Mouse (Mus musculus) lung, embryonic 16.5 days (tissue): ENCODE measurements around the gene Coasy. TPM values are rescaled to one million over a fixed set of nuclear protein-coding genes. Genes with fewer than 3 reads are reported as not detected.
"Not testable (repeated sequence)": the region's sequence is repeated elsewhere in the genome, so short reads cannot be mapped to it uniquely, and the experiment has no call there.

ENCODE experiments used
- ATAC-seq: fragments of 200-750 bp; cut with Nextera tagmentation; 2 replicates; pipeline ENCODE4 v1.8.0; 2017; ENCODE audit warnings: low read depth, mild to moderate bottlenecking, moderate library complexity
- H3K27ac ChIP-seq: fragments of 300-500 bp; sonication (generic); 2 replicates; pipeline ENCODE4 v1.5.1; 2014; ENCODE audit warnings: mild to moderate bottlenecking, control low read depth, low read length
- H3K27me3 ChIP-seq: fragments of 300-500 bp; sonication (generic); 2 replicates; pipeline ENCODE4 v1.6.1; 2014; ENCODE audit warnings: low read depth, low read length, mixed read lengths; ENCODE audit not compliant: control insufficient read depth, insufficient read depth
- H3K36me3 ChIP-seq: fragments of 300-500 bp; sonication (generic); 2 replicates; pipeline ENCODE4 v1.6.1; 2014; ENCODE audit warnings: low read length; ENCODE audit not compliant: control insufficient read depth, insufficient read depth
- H3K4me1 ChIP-seq: fragments of 300-500 bp; sonication (generic); replicated peaks from 2 replicates; pipeline ENCODE4 v1.6.1; 2014; ENCODE audit warnings: low read length, mixed read lengths; ENCODE audit not compliant: control insufficient read depth, insufficient read depth
- H3K4me2 ChIP-seq: fragments of 300-500 bp; sonication (generic); 2 replicates; pipeline ENCODE4 v1.6.1; 2014; ENCODE audit warnings: low read depth, low read length, control low read depth
- H3K4me3 ChIP-seq: fragments of 300-500 bp; sonication (generic); 2 replicates; pipeline ENCODE4 v1.5.1; 2014; ENCODE audit warnings: mild to moderate bottlenecking, low read length, control low read depth
- H3K9ac ChIP-seq: fragments of 300-500 bp; sonication (generic); 2 replicates; pipeline ENCODE4 v1.6.1; 2014; ENCODE audit warnings: low read length, control low read depth
- H3K9me3 ChIP-seq: fragments of 300-500 bp; sonication (generic); 2 replicates; pipeline ENCODE4 v1.6.1; 2016; ENCODE audit warnings: low read length; ENCODE audit not compliant: control insufficient read depth
- WGBS: fragments of 180-500 bp; shearing (Covaris S2); extraction: QIAGEN DNeasy Blood & Tissue Kit; methylation state at CpG from one replicate; pipeline ENCODE4 v1.1.7; 2014; 5-methylcytosine and 5-hydroxymethylcytosine counted together
- polyA plus RNA-seq: library from polyadenylated mRNA; unstranded; fragments of >200 nt; fragmentation: Nextera tagmentation; extraction: Ambion mirVana; gene quantifications from 2 replicates; pipeline ENCODE4 v1.2.1, GENCODE M21; 2015

The Coasy gene
- polyA plus RNA-seq, 1 experiment from 2014 or later = 39.7 TPM

DNA sequence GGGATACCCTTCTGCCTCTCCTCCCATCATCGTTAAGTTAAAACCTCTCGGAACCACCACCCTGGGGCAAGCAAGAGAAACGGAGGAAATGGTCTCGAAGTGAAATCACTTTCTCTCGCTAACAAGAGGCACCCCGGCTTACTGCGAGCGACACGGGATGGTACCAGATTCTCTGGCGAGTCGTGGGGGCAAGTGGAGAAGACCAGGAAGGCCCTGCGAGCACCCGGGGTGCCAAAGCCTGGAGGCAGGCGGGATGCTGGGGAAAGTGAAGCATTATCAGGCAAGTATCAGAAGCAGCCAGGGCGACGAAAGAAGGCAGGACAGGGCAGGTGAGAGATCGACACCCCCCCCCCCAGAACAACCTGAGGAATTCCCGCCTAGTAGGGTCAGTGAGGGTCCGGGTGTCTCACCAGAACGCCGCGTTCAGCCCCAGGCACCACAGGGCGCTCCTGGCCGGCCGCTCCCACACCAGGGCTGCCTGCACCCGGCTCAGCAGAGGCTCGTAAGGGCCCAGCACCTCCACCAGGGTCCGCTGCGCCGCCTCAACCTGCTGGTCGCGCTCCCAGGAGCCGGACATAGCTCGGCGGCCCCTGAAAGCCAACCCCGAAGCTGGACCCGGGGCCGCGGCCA lies 36.9 kb downstream of the Coasy start:
- Histone ChIP-seq H3K4me2 (peak overlapping the region; percentile 73), H3K9me3 (no peaks in the 10 kb centered on the region), H3K36me3 (peaks cover 13% of the 10 kb centered on the region), H3K27ac (peak overlapping the region; percentile 87), H3K4me3 (peak overlapping the region; percentile 90), H3K9ac (peak overlapping the region; percentile 91), H3K27me3 (no peaks in the 10 kb centered on the region), H3K4me1 (peaks cover 19% of the 10 kb centered on the region)
- WGBS = under 1% methylated on average over 39 of the region's 39 CpGs
- ATAC-seq = peak; percentile 79

DNA sequence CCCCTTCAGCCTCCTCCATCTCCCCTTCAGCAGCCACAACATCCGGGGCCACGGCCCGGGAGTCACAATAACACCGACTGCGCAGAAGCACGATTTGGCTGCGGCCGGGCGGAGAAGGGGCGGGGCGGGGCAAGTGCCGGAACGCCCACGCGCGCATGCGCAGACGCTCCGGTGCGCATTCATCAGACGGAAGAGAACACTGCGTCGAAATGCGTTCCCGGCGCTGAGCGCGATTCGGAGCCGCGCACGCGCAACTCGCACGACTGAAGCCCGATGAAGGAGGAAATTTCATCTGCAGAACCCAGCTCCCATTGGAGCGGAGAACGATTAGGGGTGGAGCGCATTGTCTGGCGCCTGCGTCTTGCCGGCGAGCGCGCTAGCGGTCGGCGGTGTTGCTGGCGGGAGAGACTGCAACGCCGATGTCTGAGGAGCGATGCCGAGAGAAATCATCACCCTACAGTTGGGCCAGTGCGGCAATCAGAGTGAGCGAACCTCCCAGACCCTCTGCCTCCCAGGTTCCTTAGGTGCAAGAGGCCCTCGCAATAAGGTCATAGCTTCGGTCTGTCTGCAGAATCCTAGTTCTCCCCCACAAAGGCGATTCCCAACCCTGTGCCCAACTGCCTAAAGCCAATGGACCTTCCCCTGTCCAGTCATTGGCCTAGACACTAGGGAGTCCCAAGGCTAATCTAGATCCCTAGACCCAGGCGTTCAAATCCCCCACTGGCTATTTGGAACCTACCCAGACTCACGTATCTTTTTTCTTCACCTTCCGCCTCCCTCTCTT lies 37.6 kb downstream of the Coasy start, which contains the start of the genes Retreg3 and Tubg1:
TSS of gene Retreg3 (minus strand) at position 133 of the 784 bp plus-strand sequence.
TSS of gene Tubg1 (plus strand) at position 178 of the 784 bp plus-strand sequence.
- H3K4me2 ChIP-seq = peak within 1 kb of the TSS; percentile 96
- no peaks in the 10 kb centered on the region for H3K9me3 ChIP-seq
- 0% methylated on average over 61 of the region's 61 CpGs for WGBS
- H3K4me3 ChIP-seq = peak within 1 kb of the TSS; percentile 90
- ATAC-seq = peak; percentile 97
- peaks cover 19% of the 10 kb centered on the region for H3K4me1 ChIP-seq
- H3K27ac ChIP-seq = peak within 1 kb of the TSS; percentile 87
- H3K9ac ChIP-seq = peak within 1 kb of the TSS; percentile 91
- peaks cover 13% of the 10 kb centered on the region for H3K36me3 ChIP-seq
- no peaks in the 10 kb centered on the region for H3K27me3 ChIP-seq

DNA sequence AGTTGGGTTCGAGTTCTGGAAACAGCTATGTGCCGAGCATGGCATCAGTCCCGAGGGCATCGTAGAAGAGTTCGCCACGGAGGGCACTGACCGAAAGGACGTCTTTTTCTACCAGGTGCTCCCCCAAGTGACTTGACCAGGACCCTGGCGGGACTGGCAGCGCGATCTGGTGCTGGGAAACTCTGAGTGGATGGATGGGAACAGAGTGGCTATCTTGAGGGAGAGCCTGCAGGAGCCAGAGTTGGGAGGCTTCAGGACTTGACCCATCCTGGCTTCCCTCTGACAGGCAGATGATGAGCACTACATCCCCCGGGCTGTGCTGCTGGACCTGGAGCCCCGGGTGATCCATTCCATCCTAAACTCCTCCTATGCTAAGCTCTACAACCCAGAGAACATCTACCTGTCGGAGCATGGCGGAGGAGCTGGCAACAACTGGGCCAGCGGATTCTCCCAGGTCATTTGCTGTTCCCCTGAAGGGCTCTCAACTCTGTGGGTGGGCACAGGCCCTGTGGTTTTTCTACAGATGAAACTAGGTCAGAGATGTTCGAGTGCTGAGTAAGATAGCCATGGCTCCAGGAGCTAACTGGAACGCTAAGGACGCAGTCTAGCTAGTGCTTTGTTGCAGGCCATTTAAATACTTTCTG lies 38.3 kb downstream of the Coasy start:
- H3K27ac ChIP-seq = peak overlapping the region; percentile 79
- 12% methylated on average over 19 of the region's 19 CpGs for WGBS
- H3K9me3 ChIP-seq = no peaks in the 10 kb centered on the region
- H3K27me3 ChIP-seq = no peaks in the 10 kb centered on the region
- peaks cover 19% of the 10 kb centered on the region for H3K4me1 ChIP-seq
- H3K36me3 ChIP-seq = peaks cover 16% of the 10 kb centered on the region
- H3K4me2 ChIP-seq = peak overlapping the region; percentile 96
- ATAC-seq = no peak
- peak overlapping the region; percentile 90 for H3K4me3 ChIP-seq
- H3K9ac ChIP-seq = peak overlapping the region; percentile 84

DNA sequence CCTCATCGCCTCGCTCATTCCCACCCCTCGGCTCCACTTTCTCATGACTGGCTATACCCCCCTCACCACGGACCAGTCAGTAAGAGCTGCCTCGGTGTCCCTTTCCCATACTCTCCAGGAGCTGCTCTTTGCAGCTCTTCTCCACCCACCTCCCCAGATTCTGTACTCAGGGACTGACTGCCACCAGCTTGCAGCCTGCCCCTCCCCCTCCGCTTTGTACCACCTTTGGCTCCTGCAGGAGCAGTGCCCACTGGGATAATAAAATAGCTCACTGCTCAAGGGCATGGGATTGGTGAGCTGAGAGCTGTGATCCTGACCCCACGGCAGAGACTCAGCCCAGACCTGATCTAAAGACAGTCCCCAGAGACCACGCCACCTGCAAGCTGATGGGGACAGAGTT lies 42.1 kb downstream of the Coasy start:
- peaks cover 24% of the 10 kb centered on the region for H3K36me3 ChIP-seq
- H3K4me3 ChIP-seq, H3K4me2 ChIP-seq, H3K4me1 ChIP-seq, ATAC-seq, H3K9me3 ChIP-seq, H3K27ac ChIP-seq, H3K27me3 ChIP-seq, H3K9ac ChIP-seq: not testable (repeated sequence)
- 96% methylated on average over 8 of the region's 8 CpGs for WGBS

DNA sequence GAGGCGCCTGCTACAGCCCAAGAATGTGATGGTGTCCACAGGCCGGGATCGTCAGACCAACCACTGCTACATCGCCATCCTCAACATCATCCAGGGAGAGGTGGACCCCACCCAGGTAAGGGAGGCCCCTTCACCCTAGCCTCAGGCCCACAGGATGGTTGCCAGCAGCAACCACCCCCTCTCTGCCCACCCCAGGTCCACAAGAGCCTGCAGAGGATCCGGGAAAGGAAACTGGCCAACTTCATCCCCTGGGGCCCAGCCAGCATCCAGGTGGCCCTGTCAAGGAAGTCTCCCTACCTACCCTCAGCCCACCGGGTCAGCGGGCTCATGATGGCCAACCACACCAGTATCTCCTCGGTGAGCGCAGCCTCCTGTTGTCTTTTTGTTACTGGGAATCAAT lies 42.6 kb downstream of the Coasy start:
- H3K4me1 ChIP-seq, H3K4me3 ChIP-seq, ATAC-seq, H3K27ac ChIP-seq, H3K4me2 ChIP-seq, H3K9me3 ChIP-seq, H3K27me3 ChIP-seq, H3K9ac ChIP-seq: not testable (repeated sequence)
- 91% methylated on average over 7 of the region's 9 CpGs for WGBS
- peaks cover 24% of the 10 kb centered on the region for H3K36me3 ChIP-seq

DNA sequence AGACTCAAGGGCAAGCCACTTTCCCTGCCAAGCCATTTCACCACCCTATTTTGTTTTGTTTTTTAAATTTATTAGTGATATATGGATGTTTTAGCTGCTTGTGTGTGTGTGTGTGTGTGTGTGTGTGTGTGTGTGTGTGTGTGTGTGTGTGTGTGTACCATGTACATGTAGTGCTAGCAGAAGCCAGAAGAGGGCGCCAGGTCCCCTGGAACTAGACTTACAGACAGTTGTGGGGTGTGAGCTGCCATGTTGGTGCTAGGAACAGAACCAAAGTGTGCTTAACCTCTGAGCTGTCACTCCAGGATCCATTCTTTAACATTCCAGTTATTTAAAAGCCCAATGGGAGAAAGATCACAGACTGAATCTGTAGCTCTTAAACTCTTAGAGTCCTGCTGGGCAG lies 44.7 kb downstream of the Coasy start:
- H3K36me3 ChIP-seq = peaks cover 24% of the 10 kb centered on the region

DNA sequence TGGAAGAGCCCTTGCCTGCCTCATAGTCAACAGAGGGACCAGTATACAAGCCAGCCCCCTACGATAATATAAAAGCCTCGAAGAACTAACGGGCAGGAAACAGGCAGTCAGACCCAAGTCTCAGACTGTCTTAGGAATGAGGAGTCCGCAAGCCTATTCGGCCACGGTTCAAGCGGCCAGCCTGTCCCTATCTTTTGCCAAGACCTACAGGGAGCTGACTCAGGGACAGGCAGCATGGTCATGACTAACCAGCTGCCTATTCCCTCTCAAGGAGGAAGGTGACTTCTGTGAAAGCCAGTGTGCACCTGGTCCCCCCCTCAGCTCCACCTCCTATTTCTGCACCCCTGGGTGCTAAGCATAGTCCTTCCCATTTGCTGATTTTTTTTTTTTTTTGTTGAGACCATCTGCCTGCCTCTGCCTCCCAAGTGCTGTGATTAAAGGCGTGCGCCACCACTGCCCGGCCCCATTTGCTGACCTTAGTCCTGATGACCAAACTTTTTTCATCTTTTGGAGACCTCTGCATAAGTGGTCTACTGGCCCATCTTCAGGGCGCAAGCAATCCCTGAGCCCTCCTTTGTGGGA lies 46.7 kb downstream of the Coasy start:
- Histone ChIP-seq H3K27me3 (no peaks in the 10 kb centered on the region), H3K4me2 (no peak overlapping the region), H3K4me1 (0 out of 2 replicates have a peak, but pooled peaks cover 4% of the 10 kb centered on the region), H3K27ac (no peak overlapping the region), H3K9ac (no peak overlapping the region), H3K9me3 (peaks cover 6% of the 10 kb centered on the region), H3K4me3 (no peak overlapping the region), H3K36me3 (peaks cover 16% of the 10 kb centered on the region)
- no peak for ATAC-seq
- WGBS = 71% methylated on average over 11 of the region's 11 CpGs

More for the DNA sequence above, 44.7 kb downstream of the Coasy start:
- WGBS = 93% methylated on average over 1 of the region's 1 CpGs
- no peak overlapping the region for H3K4me2 ChIP-seq
- peaks cover 6% of the 10 kb centered on the region for H3K9me3 ChIP-seq
- no peak for ATAC-seq
- no peak overlapping the region for H3K4me3 ChIP-seq
- H3K27me3 ChIP-seq = no peaks in the 10 kb centered on the region
- H3K27ac ChIP-seq = no peak overlapping the region
- H3K4me1 ChIP-seq = 0 out of 2 replicates have a peak, but pooled peaks cover 4% of the 10 kb centered on the region
- H3K9ac ChIP-seq = no peak overlapping the region

DNA sequence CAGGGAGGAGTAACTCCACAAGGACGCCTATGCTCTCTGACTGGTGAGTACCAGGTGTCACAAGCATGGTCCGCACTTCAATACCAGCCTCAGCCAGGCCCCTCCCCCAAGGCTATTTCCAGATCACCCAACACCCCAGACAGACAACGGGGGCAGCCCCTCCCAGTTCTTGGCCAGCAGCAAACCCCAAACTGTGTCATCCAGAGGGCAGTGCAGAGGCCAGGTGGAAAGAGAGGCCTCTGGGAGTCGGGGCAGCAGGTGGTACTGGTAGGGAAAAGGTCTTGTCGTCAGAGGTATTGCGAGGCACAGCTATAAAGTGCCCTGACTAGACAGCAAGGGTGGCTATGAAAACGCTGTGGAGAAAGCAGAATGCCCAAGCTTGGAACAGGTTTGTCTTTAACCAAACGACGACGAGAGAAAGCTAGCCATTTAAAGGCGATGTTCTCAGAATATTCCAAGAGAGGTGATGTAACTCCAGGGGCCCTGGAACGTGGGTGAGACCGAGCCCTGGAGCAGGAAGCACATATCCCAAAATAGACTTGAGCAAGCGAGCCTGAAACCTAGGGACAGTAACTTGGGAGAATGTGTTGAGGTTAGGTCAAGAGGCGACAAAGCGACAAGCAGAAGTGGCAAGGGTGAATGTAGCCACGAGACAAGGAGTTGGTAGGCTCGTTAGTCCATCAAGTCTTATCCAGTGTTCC lies 47.8 kb downstream of the Coasy start:
- 35% methylated on average over 18 of the region's 18 CpGs for WGBS
- H3K4me2 ChIP-seq = no peak overlapping the region
- 0 out of 2 replicates have a peak, but pooled peaks have one; percentile 15 for ATAC-seq
- peak overlapping the region; percentile 13; the same call in 1 of the 2 replicates for H3K9ac ChIP-seq
- H3K4me1 ChIP-seq = 0 out of 2 replicates have a peak, but pooled peaks cover 4% of the 10 kb centered on the region
- peaks cover 6% of the 10 kb centered on the region for H3K9me3 ChIP-seq
- H3K4me3 ChIP-seq = no peak overlapping the region
- no peak overlapping the region for H3K27ac ChIP-seq
- H3K27me3 ChIP-seq = no peaks in the 10 kb centered on the region
- H3K36me3 ChIP-seq = peaks cover 16% of the 10 kb centered on the region
